Mouse (Mus musculus) heart, embryonic 11.5 days (tissue): ENCODE measurements around the gene Fbxl8. TPM values are rescaled to one million over a fixed set of nuclear protein-coding genes. Genes with fewer than 3 reads are reported as not detected.
A peak's percentile ranks its signal among the peaks of the same experiment; 100 is the strongest.

Experiments
- ATAC-seq: fragments of 200-750 bp; cut with Nextera tagmentation; replicated peaks from 2 replicates; pipeline ENCODE4 v1.8.0; 2017; ENCODE audit warnings: moderate library complexity; ENCODE audit not compliant: insufficient number of reproducible peaks, low FRiP score, low TSS enrichment
- H3K27ac ChIP-seq: fragments of 300-500 bp; sonication (generic); 2 replicates; pipeline ENCODE4 v1.5.1; 2014; ENCODE audit warnings: mild to moderate bottlenecking, low read depth, low read length
- H3K27me3 ChIP-seq: fragments of 300-500 bp; sonication (generic); 2 replicates; pipeline ENCODE4 v1.6.1; 2014; ENCODE audit warnings: mild to moderate bottlenecking, low read length, mixed read lengths; ENCODE audit not compliant: control insufficient read depth, insufficient read depth
- H3K36me3 ChIP-seq: fragments of 300-500 bp; sonication (generic); 2 replicates; pipeline ENCODE4 v1.6.1; 2014; ENCODE audit warnings: mild to moderate bottlenecking, low read length, moderate library complexity, mixed read lengths; ENCODE audit not compliant: control insufficient read depth, insufficient read depth
- H3K4me1 ChIP-seq: fragments of 300-500 bp; sonication (generic); 2 replicates; pipeline ENCODE4 v1.6.1; 2014; ENCODE audit warnings: low read length; ENCODE audit not compliant: control insufficient read depth, insufficient read depth
- H3K4me2 ChIP-seq: fragments of 300-500 bp; sonication (generic); 2 replicates; pipeline ENCODE4 v1.6.1; 2014; ENCODE audit warnings: mild to moderate bottlenecking, moderate library complexity
- H3K4me3 ChIP-seq: fragments of 300-500 bp; sonication (generic); 2 replicates; pipeline ENCODE4 v1.5.1; 2014; ENCODE audit warnings: low read depth, low read length
- H3K9ac ChIP-seq: fragments of 300-500 bp; sonication (generic); 2 replicates; pipeline ENCODE4 v1.6.1; 2014; ENCODE audit warnings: mild to moderate bottlenecking, low read depth, low read length, moderate library complexity
- H3K9me3 ChIP-seq: fragments of 300-500 bp; sonication (generic); replicated peaks from 2 replicates; pipeline ENCODE4 v1.6.1; 2016; ENCODE audit warnings: low read length; ENCODE audit not compliant: control insufficient read depth
- WGBS: fragments of 180-500 bp; shearing (Covaris S2); extraction: QIAGEN DNeasy Blood & Tissue Kit; methylation state at CpG from one replicate; pipeline ENCODE4 v1.1.7; 2014; ENCODE audit not compliant: insufficient replicate concordance; 5-methylcytosine and 5-hydroxymethylcytosine counted together
- polyA plus RNA-seq: library from polyadenylated mRNA; unstranded; fragments of >200 nt; fragmentation: Nextera tagmentation; extraction: Ambion mirVana; gene quantifications from 2 replicates; pipeline ENCODE4 v1.2.1, GENCODE M21; 2014

Fbxl8 gene
- polyA plus RNA-seq, 1 experiment from 2014 or later: 2.8 TPM

GRCm38 (mm10) chr8:105275387-105275786 is 10.9 kb downstream of the Fbxl8 start:
- Histone ChIP-seq H3K4me2 (peak overlapping the region; percentile 81), H3K4me3 (peak overlapping the region; percentile 41), H3K9me3 (no peaks in the 10 kb centered on the region), H3K27ac (no peak overlapping the region), H3K4me1 (peaks cover 14% of the 10 kb centered on the region), H3K9ac (no peak overlapping the region), H3K27me3 (peaks cover 91% of the 10 kb centered on the region), H3K36me3 (no peaks in the 10 kb centered on the region)
- ATAC-seq: no peak
- WGBS: 8% methylated on average over 11 of the region's 11 CpGs

- H3K27me3 ChIP-seq: peaks cover 90% of the 10 kb centered on the region
- peak within 1 kb of the TSS; percentile 81 for H3K4me2 ChIP-seq
- H3K27ac ChIP-seq: no peak within 1 kb of the TSS
- 10% methylated on average over 10 of the region's 10 CpGs for WGBS
- no peaks in the 10 kb centered on the region for H3K9me3 ChIP-seq
- peaks cover 11% of the 10 kb centered on the region for H3K4me1 ChIP-seq
- no peaks in the 10 kb centered on the region for H3K36me3 ChIP-seq
- H3K9ac ChIP-seq: peak within 1 kb of the TSS; percentile 57; the same call in 1 of the 2 replicates
- peak within 1 kb of the TSS; percentile 41 for H3K4me3 ChIP-seq
- ATAC-seq: no peak
Observed at GRCm38 (mm10) chr8:105275840-105276239, 11.4 kb downstream of the Fbxl8 start, which contains the start of gene Nol3. Gene Nol3, plus strand, starts transcription at chr8:105276140.

GRCm38 (mm10) chr8:105276292-105277120 is 12.1 kb downstream of the Fbxl8 start:
- peak overlapping the region; percentile 81 for H3K4me2 ChIP-seq
- peak; percentile 62; the same call in 1 of the 2 replicates for ATAC-seq
- no peaks in the 10 kb centered on the region for H3K9me3 ChIP-seq
- H3K27me3 ChIP-seq: peaks cover 86% of the 10 kb centered on the region
- H3K36me3 ChIP-seq: no peaks in the 10 kb centered on the region
- H3K27ac ChIP-seq: no peak overlapping the region
- peaks cover 11% of the 10 kb centered on the region for H3K4me1 ChIP-seq
- peak overlapping the region; percentile 57; the same call in 1 of the 2 replicates for H3K9ac ChIP-seq
- peak overlapping the region; percentile 41 for H3K4me3 ChIP-seq
- WGBS: 5% methylated on average over 29 of the region's 30 CpGs

GRCm38 (mm10) chr8:105278911-105279334 is 14.5 kb downstream of the Fbxl8 start:
- peak overlapping the region; percentile 22 for H3K4me3 ChIP-seq
- peak overlapping the region; percentile 59 for H3K4me2 ChIP-seq
- 3% methylated on average over 28 of the region's 28 CpGs for WGBS
- peaks cover 11% of the 10 kb centered on the region for H3K4me1 ChIP-seq
- H3K9me3 ChIP-seq: no peaks in the 10 kb centered on the region
- no peak for ATAC-seq
- 0 out of 2 replicates have a peak overlapping the region, but pooled peaks have one; percentile 34 for H3K9ac ChIP-seq
- no peaks in the 10 kb centered on the region for H3K36me3 ChIP-seq
- no peak overlapping the region for H3K27ac ChIP-seq
- H3K27me3 ChIP-seq: peaks cover 72% of the 10 kb centered on the region

GRCm38 (mm10) chr8:105280567-105280966 is 16.1 kb downstream of the Fbxl8 start:
- peaks cover 10% of the 10 kb centered on the region for H3K4me1 ChIP-seq
- no peak for ATAC-seq
- no peak overlapping the region for H3K4me2 ChIP-seq
- no peaks in the 10 kb centered on the region; the same call in 1 of the 2 replicates for H3K36me3 ChIP-seq
- no peak overlapping the region for H3K4me3 ChIP-seq
- H3K27me3 ChIP-seq: peaks cover 55% of the 10 kb centered on the region
- H3K9ac ChIP-seq: no peak overlapping the region
- H3K27ac ChIP-seq: no peak overlapping the region
- 73% methylated on average over 3 of the region's 3 CpGs for WGBS
- no peaks in the 10 kb centered on the region for H3K9me3 ChIP-seq

GRCm38 (mm10) chr8:105281821-105282220 is 17.4 kb downstream of the Fbxl8 start:
- WGBS: 84% methylated on average over 12 of the region's 12 CpGs
- Histone ChIP-seq H3K4me3 (no peak overlapping the region), H3K4me1 (peaks cover 6% of the 10 kb centered on the region), H3K27ac (no peak overlapping the region), H3K4me2 (no peak overlapping the region), H3K36me3 (no peaks in the 10 kb centered on the region; the same call in 1 of the 2 replicates), H3K9me3 (no peaks in the 10 kb centered on the region), H3K9ac (no peak overlapping the region), H3K27me3 (peaks cover 43% of the 10 kb centered on the region)
- ATAC-seq: no peak

- H3K9me3 ChIP-seq: no peaks in the 10 kb centered on the region
- H3K4me3 ChIP-seq: no peak overlapping the region
- H3K4me1 ChIP-seq: peaks cover 6% of the 10 kb centered on the region
- ATAC-seq: no peak
- H3K36me3 ChIP-seq: no peaks in the 10 kb centered on the region; the same call in 1 of the 2 replicates
- no peak overlapping the region for H3K27ac ChIP-seq
- peaks cover 39% of the 10 kb centered on the region for H3K27me3 ChIP-seq
- H3K9ac ChIP-seq: no peak overlapping the region
- 61% methylated on average over 4 of the region's 4 CpGs for WGBS
- H3K4me2 ChIP-seq: no peak overlapping the region
Observed at GRCm38 (mm10) chr8:105282239-105282638, 17.8 kb downstream of the Fbxl8 start.

GRCm38 (mm10) chr8:105283074-105283473 is 18.6 kb downstream of the Fbxl8 start:
- 26% methylated on average over 23 of the region's 23 CpGs for WGBS
- no peak overlapping the region for H3K4me2 ChIP-seq
- no peak overlapping the region for H3K9ac ChIP-seq
- peaks cover 30% of the 10 kb centered on the region for H3K27me3 ChIP-seq
- no peak overlapping the region for H3K27ac ChIP-seq
- 0 out of 2 replicates have a peak, but pooled peaks have one; percentile 28 for ATAC-seq
- H3K9me3 ChIP-seq: no peaks in the 10 kb centered on the region
- no peak overlapping the region for H3K4me3 ChIP-seq
- no peaks in the 10 kb centered on the region; the same call in 1 of the 2 replicates for H3K36me3 ChIP-seq
- H3K4me1 ChIP-seq: peaks cover 6% of the 10 kb centered on the region
